Mouse (Mus musculus): ENCODE results near the gene Cst7. TPM values are rescaled to one million over a fixed set of nuclear protein-coding genes. Genes with fewer than 3 reads are reported as not detected.
A peak's percentile ranks its signal among the peaks of the same experiment; 100 is the strongest.

Cst7 gene
- polyA plus RNA-seq, 1 experiment from 2014 or later = 0.19 TPM

- H3K4me3 ChIP-seq (replicated peaks) = no peak overlapping the region
- ATAC-seq (ENCODE audit: low FRiP score) = no peak
- H3K9me3 ChIP-seq = no peaks in the 10 kb centered on the region
- WGBS = 95% methylated on average over 2 of the region's 2 CpGs
- H3K4me1 ChIP-seq = no peaks in the 10 kb centered on the region
- H3K27me3 ChIP-seq = no peaks in the 10 kb centered on the region
- H3K27ac ChIP-seq = no peak overlapping the region
- H3K36me3 ChIP-seq (replicated peaks) = no peaks in the 10 kb centered on the region
- H3K4me2 ChIP-seq = no peak overlapping the region
- H3K9ac ChIP-seq = no peak overlapping the region
These were observed 30.0 kb downstream of the Cst7 start for GRCm38 (mm10) chr2:150600263-150600662.

GRCm38 (mm10) chr2:150602166-150602565 lies 32.0 kb downstream of the Cst7 start:
- WGBS = 96% methylated on average over 2 of the region's 2 CpGs
- no peak overlapping the region for H3K9ac ChIP-seq
- H3K36me3 ChIP-seq (replicated peaks) = no peaks in the 10 kb centered on the region
- H3K4me1 ChIP-seq = peaks cover 2% of the 10 kb centered on the region
- H3K4me3 ChIP-seq (replicated peaks) = no peak overlapping the region
- no peaks in the 10 kb centered on the region for H3K9me3 ChIP-seq
- H3K4me2 ChIP-seq = no peak overlapping the region
- no peaks in the 10 kb centered on the region for H3K27me3 ChIP-seq
- no peak for ATAC-seq (ENCODE audit: low FRiP score)
- H3K27ac ChIP-seq = no peak overlapping the region

GRCm38 (mm10) chr2:150604802-150605201 lies 34.6 kb downstream of the Cst7 start:
- no peaks in the 10 kb centered on the region for H3K9me3 ChIP-seq
- 76% methylated on average over 2 of the region's 2 CpGs for WGBS
- no peak overlapping the region for H3K27ac ChIP-seq
- no peak overlapping the region for H3K4me3 ChIP-seq (replicated peaks)
- ATAC-seq (ENCODE audit: low FRiP score) = no peak
- H3K4me1 ChIP-seq = peaks cover 9% of the 10 kb centered on the region
- H3K4me2 ChIP-seq = no peak overlapping the region
- H3K36me3 ChIP-seq (replicated peaks) = no peaks in the 10 kb centered on the region
- H3K27me3 ChIP-seq = no peaks in the 10 kb centered on the region
- H3K9ac ChIP-seq = no peak overlapping the region

GRCm38 (mm10) chr2:150607086-150607485 lies 36.9 kb downstream of the Cst7 start:
- peaks cover 9% of the 10 kb centered on the region for H3K4me1 ChIP-seq
- no peak overlapping the region for H3K9ac ChIP-seq
- H3K27ac ChIP-seq = no peak overlapping the region
- no peak for ATAC-seq (ENCODE audit: low FRiP score)
- WGBS = 86% methylated on average over 1 of the region's 1 CpGs
- H3K36me3 ChIP-seq (replicated peaks) = no peaks in the 10 kb centered on the region
- peak overlapping the region; percentile 86 for H3K4me2 ChIP-seq
- H3K4me3 ChIP-seq (replicated peaks) = peak overlapping the region; percentile 88
- H3K9me3 ChIP-seq = no peaks in the 10 kb centered on the region
- no peaks in the 10 kb centered on the region for H3K27me3 ChIP-seq

GRCm38 (mm10) chr2:150608087-150608799 lies 38.0 kb downstream of the Cst7 start, which contains the start of gene Apmap:
Gene Apmap, minus strand, starts transcription at chr2:150608567.
- peaks cover 9% of the 10 kb centered on the region for H3K4me1 ChIP-seq
- no peaks in the 10 kb centered on the region for H3K27me3 ChIP-seq
- peak within 1 kb of the TSS; percentile 88 for H3K4me3 ChIP-seq (replicated peaks)
- peak; percentile 98 for ATAC-seq (ENCODE audit: low FRiP score)
- peak within 1 kb of the TSS; percentile 86 for H3K4me2 ChIP-seq
- H3K9me3 ChIP-seq = no peaks in the 10 kb centered on the region
- WGBS = under 1% methylated on average over 42 of the region's 42 CpGs
- H3K27ac ChIP-seq = 0 out of 2 replicates have a peak within 1 kb of the TSS, but pooled peaks have one; percentile 10
- no peaks in the 10 kb centered on the region for H3K36me3 ChIP-seq (replicated peaks)
- peak within 1 kb of the TSS; percentile 78 for H3K9ac ChIP-seq

- Histone ChIP-seq H3K9ac (no peak overlapping the region), H3K27me3 (no peaks in the 10 kb centered on the region), H3K27ac (0 out of 2 replicates have a peak overlapping the region, but pooled peaks have one; percentile 10), H3K9me3 (no peaks in the 10 kb centered on the region), H3K4me3 (replicated peaks) (peak overlapping the region; percentile 88), H3K36me3 (replicated peaks) (no peaks in the 10 kb centered on the region), H3K4me2 (peak overlapping the region; percentile 86), H3K4me1 (peaks cover 9% of the 10 kb centered on the region)
- 2% methylated on average over 10 of the region's 10 CpGs for WGBS
- peak; percentile 75 for ATAC-seq (ENCODE audit: low FRiP score)
These were observed 38.8 kb downstream of the Cst7 start for GRCm38 (mm10) chr2:150608872-150609560.

- H3K36me3 ChIP-seq (replicated peaks) = no peaks in the 10 kb centered on the region
- no peaks in the 10 kb centered on the region for H3K27me3 ChIP-seq
- H3K27ac ChIP-seq = no peak overlapping the region
- ATAC-seq (ENCODE audit: low FRiP score) = no peak
- WGBS = 76% methylated on average over 3 of the region's 3 CpGs
- peaks cover 9% of the 10 kb centered on the region for H3K4me1 ChIP-seq
- no peak overlapping the region for H3K4me3 ChIP-seq (replicated peaks)
- no peak overlapping the region for H3K9ac ChIP-seq
- no peaks in the 10 kb centered on the region for H3K9me3 ChIP-seq
- no peak overlapping the region for H3K4me2 ChIP-seq
These were observed 39.9 kb downstream of the Cst7 start for GRCm38 (mm10) chr2:150610097-150610496.

- no peaks in the 10 kb centered on the region for H3K9me3 ChIP-seq
- H3K27me3 ChIP-seq = no peaks in the 10 kb centered on the region
- WGBS = 82% methylated on average over 3 of the region's 3 CpGs
- H3K4me3 ChIP-seq (replicated peaks) = no peak overlapping the region
- no peak for ATAC-seq (ENCODE audit: low FRiP score)
- no peak overlapping the region for H3K4me2 ChIP-seq
- H3K27ac ChIP-seq = no peak overlapping the region
- no peak overlapping the region for H3K9ac ChIP-seq
- H3K4me1 ChIP-seq = no peaks in the 10 kb centered on the region
- H3K36me3 ChIP-seq (replicated peaks) = peaks cover 72% of the 10 kb centered on the region
These were observed 51.5 kb downstream of the Cst7 start for GRCm38 (mm10) chr2:150621698-150622097.

- no peaks in the 10 kb centered on the region for H3K4me1 ChIP-seq
- peaks cover 85% of the 10 kb centered on the region for H3K36me3 ChIP-seq (replicated peaks)
- no peaks in the 10 kb centered on the region for H3K27me3 ChIP-seq
- H3K9me3 ChIP-seq = no peaks in the 10 kb centered on the region
- no peak overlapping the region for H3K4me2 ChIP-seq
- H3K4me3 ChIP-seq (replicated peaks) = no peak overlapping the region
- H3K27ac ChIP-seq = no peak overlapping the region
- 95% methylated on average over 3 of the region's 3 CpGs for WGBS
- H3K9ac ChIP-seq = no peak overlapping the region
- no peak for ATAC-seq (ENCODE audit: low FRiP score)
These were observed 53.7 kb downstream of the Cst7 start for GRCm38 (mm10) chr2:150623957-150624356.

GRCm38 (mm10) chr2:150624926-150625325 lies 54.7 kb downstream of the Cst7 start:
- Histone ChIP-seq H3K27me3 (no peaks in the 10 kb centered on the region), H3K4me3 (replicated peaks) (no peak overlapping the region), H3K4me1 (no peaks in the 10 kb centered on the region), H3K9me3 (no peaks in the 10 kb centered on the region), H3K36me3 (replicated peaks) (peaks cover 82% of the 10 kb centered on the region), H3K27ac (no peak overlapping the region), H3K4me2 (no peak overlapping the region), H3K9ac (no peak overlapping the region)
- ATAC-seq (ENCODE audit: low FRiP score) = no peak
- 93% methylated on average over 8 of the region's 8 CpGs for WGBS

GRCm38 (mm10) chr2:150627140-150627539 lies 56.9 kb downstream of the Cst7 start:
- Histone ChIP-seq H3K4me2 (no peak overlapping the region), H3K27me3 (no peaks in the 10 kb centered on the region), H3K27ac (no peak overlapping the region), H3K9ac (no peak overlapping the region), H3K4me3 (replicated peaks) (no peak overlapping the region), H3K4me1 (no peaks in the 10 kb centered on the region), H3K36me3 (replicated peaks) (peaks cover 70% of the 10 kb centered on the region), H3K9me3 (no peaks in the 10 kb centered on the region)
- 75% methylated on average over 6 of the region's 6 CpGs for WGBS
- no peak for ATAC-seq (ENCODE audit: low FRiP score)
